Mouse (Mus musculus) naive thymus-derived CD4-positive, alpha-beta T cell, adult 5 months (primary cell): ENCODE measurements around the gene Gm6676. TPM values are rescaled to one million over a fixed set of nuclear protein-coding genes. Genes with fewer than 3 reads are reported as not detected.

Experiments
- polyA plus RNA-seq: library from polyadenylated mRNA; unstranded; fragments of 100-300 nt; shearing (Covaris generic); gene quantifications from one replicate; pipeline ENCODE4 v1.2.1, GENCODE M21; 2017

Gene Gm6676
- polyA plus RNA-seq: not detected

GRCm38 (mm10) chr14:7125312-7125711 lies at the start of gene Gm6676:
Gene Gm6676, minus strand, starts transcription at chr14:7125412.

GRCm38 (mm10) chr14:7174483-7174971 lies 49.3 kb upstream of the Gm6676 start, which contains the start of gene Gm3512:
Gene Gm3512, minus strand, starts transcription at chr14:7174533.

GRCm38 (mm10) chr14:7100521-7100920 lies 24.7 kb downstream of the Gm6676 start, which contains the start of gene Gm3696:
Gene Gm3696, minus strand, starts transcription at chr14:7100621.

Other genes starting within 250 kb of the Gm6676 start
- not detected for gene Gm3667, start 235.4 kb downstream of the Gm6676 start, polyA plus RNA-seq
- not detected for gene Gm6356, start 151.6 kb downstream of the Gm6676 start, polyA plus RNA-seq
- gene Gm10406, start 98.0 kb downstream of the Gm6676 start, polyA plus RNA-seq: not detected
- gene Gm3685, start 80.4 kb downstream of the Gm6676 start, polyA plus RNA-seq: not detected
- not detected for gene Gm3696, start 24.8 kb downstream of the Gm6676 start, polyA plus RNA-seq
- 0.21 TPM for gene Gm3512, start 49.1 kb upstream of the Gm6676 start, polyA plus RNA-seq
- not detected for gene Gm16434, start 69.1 kb upstream of the Gm6676 start, polyA plus RNA-seq
- not detected for gene Gm3727, start 139.3 kb upstream of the Gm6676 start, polyA plus RNA-seq
- gene Gm3739, start 189.6 kb upstream of the Gm6676 start, polyA plus RNA-seq: 0.21 TPM
- gene Gm5797, start 207.0 kb upstream of the Gm6676 start, polyA plus RNA-seq: not detected
- not detected for gene Gm8374, start 239.7 kb upstream of the Gm6676 start, polyA plus RNA-seq